Mouse (Mus musculus) layer of hippocampus, postnatal 36 days (tissue): ENCODE results near the gene Zfp811. TPM values are rescaled to one million over a fixed set of nuclear protein-coding genes. Genes with fewer than 3 reads are reported as not detected.
"Not testable (repeated sequence)": the region's sequence is repeated elsewhere in the genome, so short reads cannot be mapped to it uniquely, and the experiment has no call there.

Experiments used
- DNase-seq, 2 experiments: peaks; one replicate each; pipeline ENCODE4 v3.0.0; 2022
- total RNA-seq, 2 experiments: library from RNA; stranded (reverse); gene quantifications; 2 replicates each; pipeline ENCODE4 v1.2.3; 2021

Zfp811 gene
- total RNA-seq = 1 to 10 TPM; 7.0 to 7.9 TPM

DNA sequence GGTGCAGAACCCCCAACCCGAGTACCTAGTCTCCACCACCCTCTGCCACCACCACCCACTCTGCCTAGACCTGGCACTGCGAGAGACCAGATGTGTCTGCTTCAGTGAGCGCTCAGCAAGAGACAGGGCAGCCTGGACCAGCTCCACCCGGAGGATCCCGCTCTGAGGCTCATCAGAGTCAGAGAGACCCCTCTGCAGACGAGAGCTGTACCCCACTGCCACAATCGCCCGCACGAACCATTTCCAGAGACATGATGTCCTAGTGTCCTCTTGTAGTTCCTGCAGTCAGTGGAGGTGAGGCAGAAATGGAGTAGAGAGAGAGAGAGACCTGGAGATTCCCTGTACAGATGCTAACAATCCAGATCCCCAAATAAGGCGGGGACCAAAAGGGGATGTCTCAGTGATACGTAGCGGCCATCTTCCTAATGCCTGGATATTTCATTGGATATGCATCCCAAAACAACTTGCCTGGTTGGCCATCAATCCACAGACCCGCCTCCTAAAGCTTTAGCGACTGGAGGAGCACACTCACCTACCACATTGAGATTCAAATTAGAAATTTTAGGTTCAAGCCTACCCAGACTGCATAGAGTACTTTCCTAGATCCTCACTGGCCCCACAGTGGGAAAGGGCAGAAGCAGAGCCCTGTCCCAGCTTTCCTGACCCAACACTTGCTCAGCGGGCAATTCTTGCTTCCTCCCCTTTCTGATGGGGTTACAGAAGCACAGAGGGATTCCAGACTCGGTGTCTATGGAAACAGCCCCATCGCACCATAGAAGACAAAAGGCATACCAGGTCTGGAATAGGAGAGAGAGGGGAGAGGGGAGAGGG lies at the start of gene Zfp811:
Zfp811 (minus strand) TSS at position 388 of the 831 bp plus-strand sequence.
- DNase-seq = peak; percentile 36 to 45

DNA sequence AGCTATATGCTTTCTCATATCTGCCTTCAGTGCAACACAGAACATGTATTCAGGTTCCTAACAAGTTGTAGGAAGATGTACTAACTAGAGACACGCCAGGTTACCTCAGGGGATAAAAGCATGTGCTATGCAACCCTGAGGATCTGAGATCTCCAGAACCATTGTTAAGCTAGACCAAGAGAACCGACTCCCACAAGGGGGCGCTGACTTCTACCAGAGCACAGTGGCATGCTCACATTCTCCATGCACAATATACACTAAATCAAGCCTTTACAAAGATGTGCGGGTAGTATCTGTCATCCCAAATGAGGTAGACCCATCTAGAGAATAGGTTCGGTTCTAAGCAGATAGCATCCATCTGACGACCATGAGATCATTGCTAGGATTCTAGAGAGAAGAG lies 47.0 kb upstream of the Zfp811 start:
- not testable (repeated sequence) for DNase-seq

DNA sequence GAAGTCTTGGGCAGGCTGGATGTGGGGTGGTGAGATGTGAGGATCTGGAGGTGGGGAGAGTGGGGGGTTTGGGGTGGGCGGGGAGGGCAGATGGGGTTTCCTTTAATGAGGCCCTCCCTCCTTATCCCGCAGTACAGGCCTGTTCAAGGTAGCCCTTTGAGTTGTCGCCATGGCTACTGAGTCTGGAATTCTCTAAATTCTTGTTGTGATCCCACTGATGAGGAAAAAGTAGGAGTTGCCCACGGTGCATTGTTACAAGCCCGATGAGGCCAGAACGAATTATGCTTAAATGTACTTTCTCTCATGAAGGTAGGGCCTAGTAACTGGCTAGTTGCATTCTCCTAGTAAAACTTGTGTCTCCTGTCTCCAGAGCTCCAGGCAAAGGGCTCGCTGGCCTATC lies 41.9 kb upstream of the Zfp811 start:
- no peak for DNase-seq

DNA sequence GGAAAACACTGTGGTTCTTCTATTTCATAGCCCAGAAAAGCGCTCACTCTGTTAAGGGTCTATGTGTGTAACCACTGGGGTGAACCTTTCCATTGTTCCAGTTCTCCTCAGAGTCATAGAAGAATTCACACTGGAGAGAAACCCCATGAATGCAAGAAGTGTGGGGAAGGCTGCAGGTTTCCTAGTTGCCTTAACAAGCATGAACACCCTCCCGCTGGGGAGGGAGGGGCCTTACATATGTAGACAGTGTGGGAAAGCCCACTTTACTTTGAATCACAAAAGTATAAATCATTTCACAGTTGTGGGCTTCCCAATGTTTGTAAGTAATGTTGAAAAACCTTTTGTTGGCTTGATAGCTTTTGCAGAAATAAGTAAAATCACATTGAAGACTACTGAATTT lies 31.7 kb upstream of the Zfp811 start:
- no peak for DNase-seq

DNA sequence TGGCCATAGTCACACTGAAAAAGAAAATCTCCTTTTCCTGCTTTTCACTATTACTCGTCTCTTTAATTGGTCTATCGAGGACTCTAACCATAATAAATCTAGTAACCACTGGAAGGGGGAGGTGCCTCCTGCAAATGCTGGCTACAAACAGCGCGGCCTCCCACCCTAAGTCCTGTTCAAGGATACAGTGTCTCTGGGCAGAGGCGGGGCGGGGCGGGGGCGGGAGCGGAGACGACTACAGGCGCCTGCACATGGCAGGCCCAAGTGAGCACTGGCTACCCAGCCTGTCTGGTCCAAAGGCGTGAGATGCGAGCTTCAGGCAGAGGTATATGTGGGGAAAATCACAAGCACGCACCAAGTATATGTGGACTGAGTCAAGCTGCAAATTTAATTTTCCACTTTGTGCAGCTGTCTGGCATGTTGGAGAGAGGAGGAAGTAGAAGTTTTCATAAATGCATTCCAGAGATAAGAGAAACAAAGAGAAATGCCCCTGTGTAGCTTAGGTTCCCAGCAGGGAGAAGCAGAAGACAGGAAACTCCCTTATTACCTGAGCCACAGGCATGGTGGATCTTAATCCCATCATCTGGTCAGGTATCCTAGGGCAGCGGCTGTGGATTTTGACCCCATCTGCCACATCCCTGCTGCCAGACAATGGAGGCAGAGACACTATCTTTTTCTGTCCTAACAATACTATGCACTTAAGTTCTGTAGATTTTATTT lies 29.5 kb upstream of the Zfp811 start:
- no peak for DNase-seq

DNA sequence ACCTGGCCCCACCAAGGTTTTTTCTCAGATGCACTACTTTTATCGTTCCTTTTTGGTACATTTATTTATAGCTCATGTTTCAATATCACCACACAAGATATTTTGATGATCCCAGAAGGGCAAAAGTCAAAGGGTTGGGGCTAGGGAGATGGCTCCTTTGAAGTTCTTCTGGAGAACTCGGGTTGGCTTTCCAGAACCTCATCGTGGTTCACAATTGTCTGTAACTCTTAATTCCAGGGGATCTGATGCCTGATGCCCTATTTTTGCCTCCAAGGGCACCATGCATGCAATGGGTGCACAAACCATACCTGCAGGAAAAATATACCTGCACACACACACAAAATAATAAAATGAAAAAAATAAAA lies 20.7 kb upstream of the Zfp811 start:
- no peak for DNase-seq

DNA sequence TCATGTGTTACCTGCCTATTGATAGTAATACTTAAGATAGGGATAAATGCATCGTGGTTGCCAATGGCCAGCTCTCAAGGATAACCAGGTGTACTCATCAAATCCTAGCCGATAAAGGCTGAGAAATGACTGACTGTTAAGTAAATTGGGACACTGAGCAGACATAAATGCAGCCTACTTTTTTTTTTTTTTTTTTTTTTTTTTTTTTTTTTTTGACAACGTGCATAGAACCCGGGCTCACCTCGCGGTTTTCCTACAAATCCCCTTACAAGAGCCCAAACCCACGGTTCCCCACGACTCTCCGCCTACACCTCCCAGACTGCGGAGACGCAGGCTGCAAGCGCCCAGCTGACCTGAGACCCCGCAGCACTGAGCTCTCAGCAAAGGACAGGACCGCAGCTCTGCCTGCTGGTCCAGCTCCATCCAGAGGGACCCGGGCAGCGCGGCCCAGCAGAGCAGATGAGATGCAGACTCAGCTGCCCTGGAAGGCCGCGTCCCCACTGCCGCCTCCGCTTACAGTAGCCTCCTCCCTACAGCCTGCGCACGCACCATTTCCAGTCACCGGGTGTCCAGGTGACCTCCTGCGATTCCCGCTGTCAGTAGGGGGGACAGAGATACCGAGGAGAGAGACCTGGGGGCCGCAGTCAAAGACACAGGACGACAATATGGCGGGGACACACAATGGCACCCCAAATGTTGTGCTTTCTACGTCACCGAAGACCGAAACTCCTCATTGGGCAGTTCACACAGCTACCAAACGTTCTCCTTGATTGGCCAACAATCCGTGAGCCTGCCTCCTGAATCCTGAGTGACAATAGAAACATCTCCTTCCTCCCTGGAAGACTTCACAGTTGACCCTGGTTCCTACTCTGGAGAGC lies 20.0 kb upstream of the Zfp811 start, which contains the start of gene Zfp799:
Zfp799 (minus strand) TSS at position 722 of the 878 bp plus-strand sequence.
- DNase-seq = peak; percentile 78 to 83

DNA sequence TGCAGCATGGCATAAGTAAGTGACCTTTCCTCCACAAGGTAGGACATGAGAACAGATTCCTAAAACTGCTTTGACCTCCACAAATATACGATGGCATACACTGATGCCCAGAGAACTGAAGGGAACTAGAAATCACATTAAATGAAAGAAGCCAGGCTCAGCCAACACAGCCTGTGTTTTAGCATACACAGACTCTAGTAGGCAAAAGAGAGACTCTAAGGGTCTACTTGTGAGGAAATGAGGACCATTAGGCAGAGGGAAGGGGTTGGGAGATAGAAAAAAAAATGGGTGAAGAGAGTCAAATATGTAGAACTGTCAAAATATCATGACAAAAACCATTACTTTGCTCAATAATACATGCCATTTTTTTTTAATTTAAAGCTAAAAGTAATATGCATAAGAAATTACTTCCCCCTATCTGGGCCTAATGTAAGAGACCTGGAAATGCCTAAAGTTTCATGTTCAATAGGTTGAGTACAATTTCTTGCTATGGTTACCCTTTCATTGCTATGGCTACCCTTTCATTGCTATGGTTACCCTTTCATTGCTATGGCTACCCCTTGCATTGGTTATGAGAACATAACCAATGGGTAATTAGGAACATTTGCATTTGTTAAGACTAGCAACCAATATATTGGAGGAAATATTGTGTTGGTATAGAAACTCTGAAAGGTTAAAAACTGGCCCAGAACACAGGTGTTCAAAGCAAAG lies 6.5 kb upstream of the Zfp811 start:
- DNase-seq = no peak

DNA sequence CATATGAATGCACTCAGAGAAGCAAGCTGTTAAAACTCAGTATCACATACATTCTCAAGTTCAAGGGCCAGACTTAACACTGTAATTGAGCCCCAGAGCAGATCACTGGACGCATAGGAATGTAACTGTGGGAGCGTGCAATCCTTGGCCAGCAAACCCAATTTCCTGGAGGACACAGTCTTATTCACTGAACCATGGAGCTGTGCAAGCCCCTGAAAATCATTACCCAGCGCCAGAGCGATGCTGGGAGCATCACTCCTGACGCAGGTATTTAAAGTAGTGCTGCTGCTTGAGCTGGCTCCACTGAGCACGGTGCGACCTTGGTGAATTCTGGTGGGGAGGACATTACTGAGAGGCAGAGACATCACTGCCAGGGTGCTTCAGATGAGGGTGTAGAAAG lies 4.4 kb upstream of the Zfp811 start:
- no peak for DNase-seq

DNA sequence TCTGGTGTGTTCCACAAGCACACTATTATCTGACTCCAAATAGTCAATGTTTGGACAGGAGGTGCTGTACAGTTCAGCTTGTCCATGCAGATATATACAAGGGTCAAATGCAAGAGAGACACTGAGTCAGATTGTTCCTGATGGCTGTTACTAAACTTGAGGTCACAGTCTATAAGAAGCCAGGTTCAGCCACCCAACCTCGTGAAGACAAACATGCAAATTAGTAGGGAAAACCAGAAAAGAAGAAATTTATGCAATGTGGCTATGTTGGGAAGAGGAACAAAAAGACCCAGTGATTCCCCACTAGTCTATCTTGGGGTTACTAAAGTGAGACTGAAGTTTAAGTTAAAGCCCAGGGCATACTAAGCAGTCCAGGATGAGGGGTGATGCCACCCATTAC lies 917 bp upstream of the Zfp811 start:
- DNase-seq = no peak

DNA sequence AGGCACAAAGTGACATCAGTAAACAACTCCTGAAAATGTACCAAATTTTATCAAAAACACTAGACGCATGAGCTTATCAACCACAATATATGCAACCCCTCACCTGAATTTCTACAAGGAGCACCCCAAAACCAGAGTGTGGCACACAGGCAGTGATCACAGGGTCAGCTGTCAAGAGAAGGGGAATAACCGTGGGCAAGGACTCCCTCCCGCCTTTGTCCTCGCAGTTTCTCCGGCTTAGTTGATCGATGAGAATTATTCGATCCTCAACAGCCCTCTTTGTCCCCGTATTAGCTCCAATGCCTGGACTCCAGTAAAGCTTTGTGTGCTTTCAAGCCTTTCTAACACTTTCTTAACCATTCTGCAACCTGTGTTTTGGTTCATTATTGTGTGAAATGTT lies 810 bp downstream of the Zfp811 start:
- peak; percentile 14 to 15 for DNase-seq

DNA sequence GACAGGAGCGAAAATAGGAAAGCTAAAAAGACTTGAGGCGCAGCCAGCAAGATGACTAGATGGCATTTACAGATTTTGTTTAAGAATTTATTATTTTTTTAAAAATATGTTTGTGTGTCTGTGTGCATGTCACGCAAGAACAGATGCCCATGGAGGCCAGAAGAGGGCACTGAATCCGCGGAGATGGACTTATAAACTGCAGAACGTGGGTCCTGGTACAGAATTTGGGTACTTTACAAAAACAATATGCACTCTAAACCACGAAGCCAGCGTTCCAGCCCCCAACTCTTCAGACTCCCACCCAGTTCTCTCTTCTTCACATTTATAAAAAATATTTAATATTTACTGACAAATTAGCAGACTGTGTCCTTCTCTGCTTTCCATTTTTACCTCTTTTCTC lies 20.5 kb downstream of the Zfp811 start:
- no peak for DNase-seq

DNA sequence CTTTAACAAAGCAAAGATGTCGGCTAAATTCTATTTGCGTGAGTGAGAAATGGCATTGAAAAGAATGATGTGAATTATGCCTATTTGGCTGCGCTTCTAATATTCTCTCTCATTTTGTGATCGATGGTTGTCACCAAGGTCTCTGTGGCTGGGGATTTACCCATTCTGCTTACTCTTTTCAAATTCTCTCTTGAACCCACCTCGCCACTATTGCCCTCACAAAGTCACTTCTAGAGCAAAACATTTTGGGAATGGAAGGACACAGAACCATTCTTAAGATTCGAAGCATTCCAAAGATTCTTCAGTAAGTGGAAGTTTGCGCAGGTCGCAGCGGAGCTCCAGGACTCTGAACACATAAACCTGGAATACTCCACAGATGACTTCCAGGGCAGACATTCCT lies 21.2 kb downstream of the Zfp811 start:
- no peak for DNase-seq

DNA sequence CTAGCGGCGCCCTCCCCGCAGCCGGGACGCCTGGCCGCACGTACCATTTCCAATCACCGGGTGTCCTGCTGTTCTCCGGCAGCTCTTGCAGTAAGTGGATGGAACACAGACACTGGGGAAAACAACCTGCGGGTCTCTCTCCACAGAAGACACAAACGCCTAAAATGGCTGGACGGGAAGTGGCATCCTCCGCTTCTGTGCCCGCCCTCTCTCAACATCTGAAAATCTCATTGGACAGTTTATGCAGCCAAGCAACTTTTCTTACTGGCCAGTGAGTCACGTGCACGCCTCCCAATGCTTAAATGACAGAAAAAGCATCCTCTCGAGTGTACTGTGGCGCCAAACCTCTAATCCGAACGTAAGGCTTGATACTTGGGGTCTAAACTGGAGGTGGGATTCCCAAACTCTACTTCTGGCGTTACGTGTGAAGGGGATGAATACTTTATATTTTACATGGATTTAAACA lies 21.6 kb downstream of the Zfp811 start, which contains the start of gene Zfp871:
Zfp871 (minus strand) TSS at position 194 of the 466 bp plus-strand sequence.
- DNase-seq = peak; percentile 87

DNA sequence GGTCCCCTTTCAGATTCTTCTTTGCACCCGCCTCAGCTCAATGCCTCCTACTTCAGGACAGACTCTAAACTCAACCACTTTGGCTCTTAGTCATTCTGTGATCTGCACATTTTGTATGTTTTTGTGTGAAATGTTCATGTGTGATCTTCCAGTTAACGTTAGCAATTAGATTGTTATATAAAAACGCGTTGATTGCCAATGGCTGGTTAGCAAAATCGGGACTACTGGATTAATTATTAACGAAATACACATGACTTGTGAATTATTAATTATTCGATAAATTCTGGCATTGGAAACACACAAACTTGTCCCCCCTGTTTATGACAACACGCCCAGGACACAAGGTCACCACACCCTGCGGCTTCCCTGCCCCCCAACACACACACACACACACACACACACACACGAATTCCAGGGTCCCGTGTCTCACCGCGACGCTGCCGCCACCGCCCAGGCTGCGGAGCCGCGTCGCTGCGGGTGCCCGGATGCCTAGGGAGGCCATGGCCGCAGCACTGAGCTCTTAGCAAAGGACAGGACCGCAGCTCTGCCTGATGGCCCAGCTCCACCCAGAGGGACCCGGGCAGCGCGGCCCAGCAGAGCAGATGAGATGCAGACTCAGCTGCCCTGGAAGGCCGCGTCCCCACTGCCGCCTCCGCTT lies 22.2 kb downstream of the Zfp811 start:
- no peak for DNase-seq

DNA sequence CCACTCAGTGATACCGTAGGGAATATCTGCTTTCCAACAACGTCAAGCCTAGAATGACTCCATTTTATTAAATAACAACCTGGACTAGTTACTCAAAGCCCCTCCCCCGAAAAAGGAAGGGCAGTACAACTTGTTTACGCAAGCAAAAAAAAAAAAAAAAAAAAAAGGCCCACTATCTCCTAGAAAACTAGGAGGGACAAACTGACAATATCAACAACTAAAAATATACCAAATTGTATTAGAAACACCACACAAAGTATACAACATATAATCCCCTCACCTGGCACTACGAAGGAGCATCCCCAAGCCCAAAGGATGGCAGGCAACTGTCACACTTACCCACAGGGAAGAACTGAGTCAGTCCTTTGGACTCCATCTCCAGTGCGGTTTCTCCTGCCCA lies 22.8 kb downstream of the Zfp811 start:
- no peak for DNase-seq

DNA sequence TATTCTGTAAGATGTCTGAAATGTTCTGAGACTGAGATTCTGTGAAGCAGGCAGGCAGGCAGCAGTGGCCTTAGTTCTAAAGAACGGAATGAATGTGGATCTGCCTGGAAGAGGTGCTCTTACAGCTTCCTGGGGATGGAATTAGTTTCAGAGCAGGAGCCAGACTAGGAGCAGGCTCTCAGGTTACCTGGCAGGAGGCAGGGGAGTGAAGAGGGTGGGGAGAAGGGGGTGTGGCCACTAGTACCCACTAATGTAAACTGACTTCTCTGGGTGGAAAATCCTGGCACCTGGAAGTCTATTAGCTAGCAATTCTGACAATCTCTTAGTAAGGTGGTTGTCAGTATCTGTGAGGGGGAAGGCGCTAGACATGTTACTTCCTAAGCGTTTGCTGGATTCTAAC lies 24.1 kb downstream of the Zfp811 start:
- DNase-seq = no peak

DNA sequence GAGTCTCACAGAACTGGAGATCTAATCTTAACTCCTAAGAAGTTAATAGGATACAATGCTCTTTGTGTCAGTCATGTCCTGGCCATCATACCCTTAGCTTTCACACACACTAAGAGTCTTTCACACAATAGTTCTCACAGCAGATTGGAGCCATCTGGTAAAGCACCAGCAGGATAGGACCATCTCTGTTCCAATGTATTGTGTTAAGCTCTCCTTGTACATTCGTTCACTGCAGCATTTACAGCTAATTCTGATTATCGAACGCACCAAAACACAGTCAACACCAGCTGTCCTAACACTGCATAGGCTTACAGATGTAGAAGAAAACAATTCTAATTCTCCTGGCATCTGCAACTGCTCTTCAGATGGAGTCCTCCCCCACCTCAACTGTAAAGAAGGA lies 32.2 kb downstream of the Zfp811 start:
- DNase-seq = peak; percentile 14 to 33

DNA sequence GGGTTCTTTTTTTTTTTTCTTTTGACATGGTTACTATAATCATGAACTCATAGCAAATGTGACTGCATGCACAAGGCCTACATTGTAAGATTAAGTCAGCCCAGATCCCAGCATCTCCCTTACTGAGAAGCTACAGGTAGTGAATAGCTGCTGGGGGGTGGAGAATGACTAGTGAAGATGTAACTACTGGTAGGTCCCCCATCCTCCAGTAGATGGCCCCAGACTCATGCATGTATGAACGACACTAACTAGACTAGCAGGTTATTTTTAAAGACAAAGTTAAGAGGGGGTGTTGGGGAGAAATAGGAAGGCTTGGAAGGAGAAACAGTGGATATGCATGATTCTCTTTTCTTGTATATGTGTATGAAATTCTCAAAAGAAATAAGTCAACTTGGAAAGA lies 38.5 kb downstream of the Zfp811 start:
- no peak for DNase-seq

DNA sequence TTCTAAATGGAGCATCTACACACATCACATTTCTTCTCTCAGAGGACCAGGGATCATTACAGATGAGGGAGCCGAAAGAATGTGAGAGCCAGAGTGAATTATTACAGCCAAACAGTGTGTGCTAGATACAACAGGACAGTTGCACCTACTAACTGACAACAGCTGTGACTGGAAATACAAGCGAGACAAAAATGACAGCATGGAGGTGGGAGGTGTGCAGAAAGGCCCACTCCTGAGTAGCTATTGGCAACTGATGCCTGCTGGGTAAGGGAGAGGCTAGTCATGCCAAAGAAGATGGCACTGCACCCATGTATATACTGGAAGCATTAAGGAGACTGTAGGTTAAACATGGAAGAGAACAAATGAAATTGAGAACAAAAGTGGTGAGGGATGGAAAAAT lies 43.3 kb downstream of the Zfp811 start:
- no peak for DNase-seq

DNA sequence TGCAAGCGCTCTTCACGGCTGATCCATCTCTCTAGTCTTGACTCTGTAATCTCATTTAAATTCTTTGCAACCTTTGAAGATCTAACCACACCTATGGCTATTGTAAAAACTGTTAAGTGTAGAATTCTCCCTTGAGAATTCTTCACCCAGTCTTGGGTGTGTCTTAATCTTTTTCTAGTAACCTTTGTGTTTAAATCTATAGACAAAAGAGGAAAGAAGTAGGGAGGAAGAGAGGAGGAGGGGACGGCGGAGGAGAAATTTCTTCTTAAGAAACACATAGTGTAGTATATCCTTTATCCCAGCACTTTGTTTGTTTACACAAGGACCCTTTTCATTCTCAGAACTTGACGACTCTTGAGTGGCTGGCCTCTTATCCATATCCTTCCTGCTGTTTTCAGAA lies 52.4 kb downstream of the Zfp811 start:
- DNase-seq = no peak

DNA sequence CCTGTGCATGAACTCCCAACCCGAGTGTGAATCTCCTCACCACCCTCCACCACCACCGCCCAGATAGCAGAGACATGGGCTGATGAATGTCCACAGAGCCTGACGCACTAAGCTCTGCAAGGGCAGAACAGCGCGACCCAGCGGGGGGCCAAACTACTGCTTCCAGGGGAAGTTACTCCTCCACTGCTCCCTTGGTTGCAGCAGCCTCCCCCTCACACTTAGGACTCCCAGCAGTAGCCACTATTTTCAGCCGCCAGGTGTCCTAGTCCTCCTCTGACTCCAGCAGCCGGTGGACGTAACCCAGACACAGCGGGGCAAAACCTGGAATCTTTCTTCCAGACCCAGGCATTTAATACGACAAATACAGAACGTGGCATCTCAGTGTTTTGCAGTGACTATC lies 56.1 kb downstream of the Zfp811 start:
- no peak for DNase-seq
